Mouse (Mus musculus): Measurements from ENCODE around the gene Prdm11. TPM values are rescaled to one million over a fixed set of nuclear protein-coding genes. Genes with fewer than 3 reads are reported as not detected.

Prdm11 gene
- polyA plus RNA-seq, 1 experiment from 2014 or later: 0.76 TPM

GRCm38 (mm10) chr2:92929696-92930095, 116.3 kb downstream of the Prdm11 start:
- H3K4me3 ChIP-seq (ENCODE audit: low read depth, low read length): no peak overlapping the region
- no peaks in the 10 kb centered on the region for H3K36me3 ChIP-seq (ENCODE audit: control insufficient read depth, insufficient read depth, low read length)
- 72% methylated on average over 5 of the region's 5 CpGs for WGBS
- no peak overlapping the region for H3K4me2 ChIP-seq (ENCODE audit: low read length)
- H3K27me3 ChIP-seq (replicated peaks; ENCODE audit: control insufficient read depth, insufficient read depth, low read length): no peaks in the 10 kb centered on the region
- H3K9ac ChIP-seq (ENCODE audit: low read length): no peak overlapping the region
- H3K9me3 ChIP-seq (replicated peaks; ENCODE audit: control insufficient read depth, low read length): no peaks in the 10 kb centered on the region
- no peak for DNase-seq (ENCODE audit: low spot score)
- no peak for ATAC-seq
- H3K27ac ChIP-seq (ENCODE audit: low read depth, low read length): no peak overlapping the region
- H3K4me1 ChIP-seq (ENCODE audit: control insufficient read depth, insufficient read depth, low read length): peaks cover 14% of the 10 kb centered on the region

- H3K4me3 ChIP-seq (ENCODE audit: low read depth, low read length): no peak overlapping the region
- H3K27me3 ChIP-seq (replicated peaks; ENCODE audit: control insufficient read depth, insufficient read depth, low read length): no peaks in the 10 kb centered on the region
- H3K9ac ChIP-seq (ENCODE audit: low read length): no peak overlapping the region
- H3K36me3 ChIP-seq (ENCODE audit: control insufficient read depth, insufficient read depth, low read length): no peaks in the 10 kb centered on the region
- H3K27ac ChIP-seq (ENCODE audit: low read depth, low read length): peak overlapping the region; percentile 21; the same call in 1 of the 2 replicates
- H3K4me2 ChIP-seq (ENCODE audit: low read length): no peak overlapping the region
- H3K4me1 ChIP-seq (ENCODE audit: control insufficient read depth, insufficient read depth, low read length): peaks cover 15% of the 10 kb centered on the region; the same call in 1 of the 2 replicates
- H3K9me3 ChIP-seq (replicated peaks; ENCODE audit: control insufficient read depth, low read length): no peaks in the 10 kb centered on the region
- ATAC-seq (peak; percentile 74), DNase-seq (ENCODE audit: low spot score) (peak; percentile 71)
- 26% methylated on average over 6 of the region's 6 CpGs for WGBS
These were observed 121.2 kb downstream of the Prdm11 start for GRCm38 (mm10) chr2:92924677-92925259.

GRCm38 (mm10) chr2:92920709-92921108, 125.3 kb downstream of the Prdm11 start:
- 48% methylated on average over 4 of the region's 4 CpGs for WGBS
- H3K27ac ChIP-seq (ENCODE audit: low read depth, low read length): no peak overlapping the region
- DNase-seq (ENCODE audit: low spot score): peak; percentile 89
- no peak overlapping the region for H3K4me2 ChIP-seq (ENCODE audit: low read length)
- H3K27me3 ChIP-seq (replicated peaks; ENCODE audit: control insufficient read depth, insufficient read depth, low read length): no peaks in the 10 kb centered on the region
- no peak overlapping the region for H3K9ac ChIP-seq (ENCODE audit: low read length)
- no peaks in the 10 kb centered on the region for H3K36me3 ChIP-seq (ENCODE audit: control insufficient read depth, insufficient read depth, low read length)
- peak; percentile 64 for ATAC-seq
- no peaks in the 10 kb centered on the region for H3K9me3 ChIP-seq (replicated peaks; ENCODE audit: control insufficient read depth, low read length)
- peaks cover 21% of the 10 kb centered on the region for H3K4me1 ChIP-seq (ENCODE audit: control insufficient read depth, insufficient read depth, low read length)
- no peak overlapping the region for H3K4me3 ChIP-seq (ENCODE audit: low read depth, low read length)

GRCm38 (mm10) chr2:92917405-92918142, 128.4 kb downstream of the Prdm11 start:
- H3K9ac ChIP-seq (ENCODE audit: low read length): no peak overlapping the region; the same call in 1 of the 2 replicates
- 53% methylated on average over 7 of the region's 7 CpGs for WGBS

GRCm38 (mm10) chr2:92915659-92916631, 130.0 kb downstream of the Prdm11 start:
- peaks cover 26% of the 10 kb centered on the region for H3K4me1 ChIP-seq (ENCODE audit: control insufficient read depth, insufficient read depth, low read length)
- H3K36me3 ChIP-seq (ENCODE audit: control insufficient read depth, insufficient read depth, low read length): no peaks in the 10 kb centered on the region
- peak overlapping the region; percentile 69 for H3K27ac ChIP-seq (ENCODE audit: low read depth, low read length)

More at GRCm38 (mm10) chr2:92917405-92918142, 128.4 kb downstream of the Prdm11 start:
- Histone ChIP-seq H3K9me3 (replicated peaks; ENCODE audit: control insufficient read depth, low read length) (no peaks in the 10 kb centered on the region), H3K36me3 (ENCODE audit: control insufficient read depth, insufficient read depth, low read length) (no peaks in the 10 kb centered on the region), H3K27me3 (replicated peaks; ENCODE audit: control insufficient read depth, insufficient read depth, low read length) (peaks cover 6% of the 10 kb centered on the region; the same call in 1 of the 2 replicates), H3K27ac (ENCODE audit: low read depth, low read length) (no peak overlapping the region), H3K4me2 (ENCODE audit: low read length) (peak overlapping the region; percentile 15), H3K4me1 (ENCODE audit: control insufficient read depth, insufficient read depth, low read length) (peaks cover 25% of the 10 kb centered on the region), H3K4me3 (ENCODE audit: low read depth, low read length) (no peak overlapping the region)
- ATAC-seq (no peak), DNase-seq (ENCODE audit: low spot score) (no peak)

More at GRCm38 (mm10) chr2:92915659-92916631, 130.0 kb downstream of the Prdm11 start:
- 18% methylated on average over 8 of the region's 10 CpGs for WGBS
- no peaks in the 10 kb centered on the region for H3K9me3 ChIP-seq (replicated peaks; ENCODE audit: control insufficient read depth, low read length)
- peak overlapping the region; percentile 70 for H3K4me2 ChIP-seq (ENCODE audit: low read length)
- DNase-seq (ENCODE audit: low spot score): peak; percentile 60
- H3K27me3 ChIP-seq (replicated peaks; ENCODE audit: control insufficient read depth, insufficient read depth, low read length): peaks cover 6% of the 10 kb centered on the region; the same call in 1 of the 2 replicates
- H3K4me3 ChIP-seq (ENCODE audit: low read depth, low read length): peak overlapping the region; percentile 35
- H3K9ac ChIP-seq (ENCODE audit: low read length): peak overlapping the region; percentile 62
- ATAC-seq: peak; percentile 33

Other genes with a start within 250 kb of the Prdm11 start
- 35.4 and 36.8 TPM in 2 replicates for gene Syt13, start 131.1 kb downstream of the Prdm11 start, polyA plus RNA-seq (2014; fragmentation: Nextera tagmentation; extraction: Ambion mirVana)
- gene Trp53i11, start 141.4 kb upstream of the Prdm11 start, polyA plus RNA-seq (2014; fragmentation: Nextera tagmentation; extraction: Ambion mirVana): 95.8 and 113 TPM in 2 replicates

All from forebrain, embryonic 14.5 days (tissue).